Mouse (Mus musculus): ENCODE results near the gene Per2.
A peak's percentile ranks its signal among the peaks of the same experiment; 100 is the strongest.

Per2 gene

DNA sequence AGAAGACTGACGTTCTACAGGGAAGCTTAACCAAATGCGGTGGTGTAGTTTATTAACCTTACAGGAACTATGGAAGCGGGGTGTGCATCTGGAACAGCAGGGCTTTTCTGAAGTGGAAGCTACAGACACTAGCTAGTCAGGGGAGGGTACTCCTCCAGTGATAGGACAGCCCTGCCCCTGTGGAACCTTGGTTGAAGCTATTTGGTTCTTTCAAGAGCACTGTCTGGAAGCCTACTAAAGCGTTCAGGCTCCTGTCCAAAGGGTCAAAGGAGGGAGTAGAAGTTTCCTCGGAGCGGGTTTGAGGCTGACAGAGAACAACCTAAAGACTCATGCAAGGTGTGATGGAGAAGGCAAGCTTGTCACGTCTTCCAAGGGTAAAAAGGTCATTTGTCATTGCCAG lies 945 bp upstream of the Per2 start:
- DNase-seq (ENCODE audit: extremely low read depth, low read depth), result no peak

DNA sequence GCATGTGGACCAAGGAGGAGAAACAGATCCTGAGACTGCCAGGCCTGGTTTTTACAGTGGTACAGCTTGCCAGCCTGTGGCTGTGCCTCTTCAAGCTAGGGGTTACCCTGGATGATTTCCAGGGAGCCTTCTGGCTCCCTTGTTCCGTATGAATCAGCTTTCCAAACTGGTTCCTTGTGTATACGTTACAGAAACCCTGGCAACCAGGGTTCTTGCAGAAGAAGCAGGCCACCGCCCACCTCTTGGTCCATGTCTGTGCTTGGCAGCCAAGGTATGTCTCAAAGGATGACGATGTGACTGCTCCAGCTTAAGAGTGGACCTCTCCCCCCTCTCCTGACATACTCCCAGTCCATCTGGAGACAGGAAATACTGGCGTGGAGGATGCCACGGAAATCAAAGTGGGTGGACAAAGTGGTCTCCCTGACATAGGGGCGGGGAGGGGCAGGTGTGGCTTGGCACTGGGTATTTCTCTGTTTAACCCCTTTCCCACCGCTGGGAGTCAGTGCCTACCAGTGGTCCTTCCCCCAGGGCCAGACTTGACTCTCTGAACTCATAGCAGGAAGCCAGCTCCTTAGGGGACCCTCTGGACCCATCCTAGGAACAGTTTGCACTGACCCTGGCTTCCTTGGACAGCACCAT lies 782 bp downstream of the Per2 start:
- peak; percentile 6 for DNase-seq (ENCODE audit: extremely low read depth, low read depth)

DNA sequence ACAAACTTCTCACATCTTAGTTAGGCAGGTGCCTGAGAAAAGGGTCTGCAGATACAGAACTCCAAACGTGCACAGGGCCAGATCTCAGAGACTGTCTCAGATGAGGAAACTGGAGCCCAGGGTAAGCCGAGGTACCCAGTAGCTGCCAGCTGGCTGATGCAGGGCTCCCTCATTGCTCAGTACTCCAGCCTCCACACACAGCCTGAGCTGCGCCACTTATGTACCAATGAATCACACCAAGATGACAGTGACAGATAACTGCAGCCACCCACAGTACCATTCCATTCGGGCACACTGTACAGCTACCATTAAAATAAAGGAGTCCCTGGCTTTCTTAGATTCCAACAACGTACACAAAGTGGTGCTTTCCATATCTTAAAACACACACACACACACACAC lies 1.4 kb downstream of the Per2 start:
- no peak for DNase-seq (ENCODE audit: extremely low read depth, low read depth)

DNA sequence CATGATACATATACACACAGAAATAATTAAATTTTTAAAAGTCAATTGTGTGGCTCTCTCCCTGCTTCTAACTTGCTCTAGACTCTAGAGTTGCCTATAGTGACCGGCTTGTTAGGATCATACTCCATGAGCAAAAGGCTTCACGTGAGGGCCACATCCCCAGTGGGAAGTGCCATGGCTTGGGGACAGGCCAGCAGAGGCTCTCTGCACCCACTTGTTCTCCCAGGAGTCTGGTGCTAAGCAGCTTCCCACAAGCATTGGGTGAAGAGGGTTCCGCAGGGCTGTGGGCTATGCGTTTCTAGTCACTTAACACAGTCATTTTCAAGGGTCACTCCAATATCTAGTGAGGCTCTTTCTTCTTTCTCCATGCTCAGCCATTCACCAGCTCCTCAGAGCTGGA lies 2.0 kb downstream of the Per2 start:
- no peak for DNase-seq (ENCODE audit: extremely low read depth, low read depth)

DNA sequence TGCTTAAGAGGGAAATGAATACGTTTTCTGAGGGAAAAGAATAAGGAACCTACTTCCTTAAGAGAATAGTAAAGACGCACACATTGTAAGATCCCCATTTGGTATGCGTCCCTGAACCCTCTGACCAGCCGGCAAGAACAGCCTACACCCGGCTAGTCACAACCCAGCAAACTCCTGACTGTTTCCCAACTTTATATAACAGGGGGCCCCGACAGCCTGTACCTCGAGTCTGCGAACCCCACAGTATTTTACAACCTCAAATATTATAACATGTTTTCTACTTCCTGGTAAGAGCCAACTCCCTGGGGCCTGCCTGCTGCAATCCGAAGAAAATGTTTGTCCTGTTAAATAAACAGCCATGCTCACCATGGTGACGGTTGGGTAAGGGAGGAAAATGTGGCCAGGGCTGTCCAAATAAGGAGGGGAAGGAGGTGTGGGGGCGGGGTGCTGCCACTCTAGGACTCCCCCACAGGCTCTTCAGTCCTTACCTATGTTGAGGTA lies 2.8 kb downstream of the Per2 start:
- no peak for DNase-seq (ENCODE audit: extremely low read depth, low read depth)

- no peak for DNase-seq (ENCODE audit: extremely low read depth, low read depth)
Observed at GRCm38 (mm10) chr1:91455661-91456161, 3.4 kb downstream of the Per2 start.

GRCm38 (mm10) chr1:91454927-91455326 lies 4.2 kb downstream of the Per2 start:
- no peak for DNase-seq (ENCODE audit: extremely low read depth, low read depth)

GRCm38 (mm10) chr1:91454366-91454765 lies 4.8 kb downstream of the Per2 start:
- no peak for DNase-seq (ENCODE audit: extremely low read depth, low read depth)

DNA sequence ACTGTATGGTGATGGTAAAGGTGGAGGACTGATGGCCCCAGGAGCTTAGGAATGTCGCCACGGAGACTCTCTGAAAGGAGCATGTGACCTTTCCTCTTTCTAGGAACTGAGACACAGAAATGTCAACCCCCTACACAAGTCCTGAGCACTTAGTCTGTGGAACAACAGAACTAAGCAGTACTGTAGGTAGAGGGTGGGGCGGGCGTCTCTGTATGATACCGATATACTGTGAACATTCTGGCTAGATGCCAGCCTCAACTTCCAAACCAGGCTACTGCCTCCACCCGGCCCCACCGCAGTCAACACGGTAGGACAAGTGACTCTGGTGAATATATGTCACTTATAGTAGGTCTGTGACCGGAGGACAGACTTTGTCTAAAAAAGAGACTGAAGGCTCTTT lies 5.2 kb downstream of the Per2 start:
- DNase-seq (ENCODE audit: extremely low read depth, low read depth), result peak; percentile 53

DNA sequence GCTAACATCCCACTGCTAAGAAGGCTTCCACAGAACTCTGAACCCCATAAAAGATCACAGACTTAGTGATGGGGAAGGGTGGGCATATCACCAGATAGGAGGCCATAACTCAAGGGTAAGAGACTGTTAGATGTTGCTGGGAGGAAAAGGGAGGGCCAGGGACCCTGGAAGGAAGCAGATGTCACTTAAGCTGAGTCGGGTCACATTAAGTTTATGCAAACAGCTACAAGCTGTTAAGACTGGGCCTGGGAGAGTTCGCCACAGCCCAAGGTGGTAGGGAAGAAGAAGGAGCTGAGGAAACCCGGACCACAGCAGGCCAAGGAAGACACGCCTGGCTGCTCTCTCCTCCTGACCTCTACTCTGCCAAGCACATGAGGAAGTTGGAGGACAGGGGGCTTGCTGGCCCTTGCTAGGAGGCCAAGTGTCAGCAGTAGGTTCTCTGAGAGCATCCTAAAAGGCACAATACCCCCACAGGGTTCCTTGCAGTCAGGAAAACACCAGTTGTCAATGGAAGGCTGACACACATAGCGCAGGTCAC lies 7.5 kb downstream of the Per2 start:
- no peak for DNase-seq (ENCODE audit: extremely low read depth, low read depth)

DNA sequence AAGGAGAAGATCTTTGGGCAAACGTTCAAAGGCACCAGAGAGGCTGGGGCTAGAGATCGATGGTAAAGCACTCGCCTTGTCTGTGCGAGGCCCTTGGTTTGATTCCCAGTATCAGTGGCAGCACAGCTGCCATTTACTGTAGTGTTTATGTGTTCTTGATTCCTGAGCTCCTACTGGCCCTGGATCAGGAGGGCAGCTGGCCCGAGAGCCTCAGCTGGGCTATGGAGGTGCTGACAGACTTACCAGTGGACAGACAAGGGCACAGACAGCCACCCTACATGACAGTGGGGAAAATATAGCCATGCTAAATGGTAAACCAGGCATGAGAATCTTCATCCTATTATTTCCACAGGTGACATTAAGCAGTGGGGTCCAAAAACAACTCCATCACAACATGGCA lies 8.3 kb downstream of the Per2 start:
- no peak for DNase-seq (ENCODE audit: extremely low read depth, low read depth)

DNA sequence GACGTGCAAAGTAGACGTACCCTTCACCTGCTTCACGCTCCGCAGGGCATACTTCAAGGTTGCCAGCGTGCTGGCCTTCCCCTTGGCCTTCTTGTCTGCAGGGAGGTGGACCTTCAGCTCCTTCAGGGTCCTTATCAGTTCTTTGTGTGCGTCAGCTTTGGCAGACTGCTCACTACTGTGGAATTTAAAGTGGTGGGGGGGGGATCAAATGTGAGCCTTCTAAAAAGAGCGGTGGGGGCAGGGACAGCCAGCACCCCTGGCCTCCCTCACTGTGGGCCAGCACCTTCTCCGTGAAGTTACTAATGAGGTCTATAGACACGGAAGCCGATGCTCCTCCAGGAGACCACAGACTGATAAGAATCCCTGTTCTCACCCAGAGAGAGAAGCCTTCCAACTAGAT lies 10.4 kb downstream of the Per2 start:
- no peak for DNase-seq (ENCODE audit: extremely low read depth, low read depth)

DNA sequence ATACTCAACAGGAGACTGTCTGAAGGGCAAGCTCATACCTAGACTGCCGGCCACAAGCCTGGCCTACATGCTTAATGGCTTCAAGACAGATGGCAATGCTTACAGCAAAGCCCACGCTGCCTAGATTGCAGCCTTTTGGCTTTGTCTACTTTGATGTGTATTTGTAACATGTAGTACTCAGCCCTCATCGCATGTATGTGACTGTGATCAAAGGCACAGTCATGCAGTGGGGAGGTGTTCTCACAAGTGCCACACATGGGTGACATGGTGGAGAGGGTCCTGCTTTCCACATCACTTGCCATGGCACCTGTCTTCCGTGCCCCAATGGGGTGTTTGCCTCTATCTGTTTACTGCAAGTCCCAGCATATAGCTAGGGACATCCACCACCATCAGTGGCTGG lies 12.6 kb downstream of the Per2 start:
- DNase-seq (ENCODE audit: extremely low read depth, low read depth), result no peak

GRCm38 (mm10) chr1:91446060-91446459 lies 13.1 kb downstream of the Per2 start:
- DNase-seq (ENCODE audit: extremely low read depth, low read depth), result no peak

DNA sequence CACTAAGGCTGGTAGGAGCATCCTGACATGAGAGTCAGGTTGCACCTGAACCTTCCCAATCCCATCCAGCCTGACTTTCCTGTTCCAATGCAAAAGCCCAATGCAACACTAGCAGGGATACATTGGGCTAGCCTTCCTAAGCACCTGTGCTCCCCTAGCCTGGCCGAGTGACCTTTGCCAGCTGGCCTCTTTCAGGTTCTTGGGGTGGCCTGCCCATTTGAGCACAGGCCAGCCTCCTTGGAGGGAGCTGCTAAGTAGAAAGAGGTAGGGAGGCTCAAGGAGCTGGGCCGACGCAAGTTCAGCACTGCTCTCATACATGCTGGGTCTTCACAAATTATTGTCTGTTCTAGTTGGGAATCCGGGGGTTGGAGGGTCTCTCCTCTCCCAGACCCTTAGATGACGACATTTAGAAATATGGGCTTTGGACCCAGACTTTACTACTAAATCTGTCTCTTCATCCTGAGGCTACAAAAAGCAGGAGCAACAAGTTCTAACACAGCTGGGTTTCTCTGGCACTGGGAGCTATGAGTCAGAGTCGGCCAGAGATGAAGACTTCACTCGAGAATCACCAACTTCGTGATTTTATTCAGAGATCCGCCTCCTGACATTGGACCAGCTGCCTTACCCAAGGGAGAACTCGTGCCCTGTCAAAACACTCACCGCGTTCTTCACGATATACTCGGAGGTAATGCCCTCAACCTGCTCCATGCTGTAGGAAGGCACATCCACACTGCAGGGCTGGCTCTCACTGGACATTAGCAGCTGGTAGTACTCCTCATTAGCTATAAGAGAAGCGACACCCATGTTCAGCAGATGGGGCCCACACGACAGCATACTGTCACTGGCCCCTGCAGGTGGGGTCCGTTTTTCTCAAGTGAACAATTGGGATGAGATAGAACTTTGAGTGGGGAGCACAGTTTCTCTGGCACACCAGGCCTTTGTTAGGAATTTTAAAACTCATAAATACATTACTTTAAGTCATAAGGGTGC lies 14.0 kb downstream of the Per2 start:
- no peak for DNase-seq (ENCODE audit: extremely low read depth, low read depth)

GRCm38 (mm10) chr1:91442350-91442990 lies 16.7 kb downstream of the Per2 start:
- DNase-seq (ENCODE audit: extremely low read depth, low read depth), result no peak

DNA sequence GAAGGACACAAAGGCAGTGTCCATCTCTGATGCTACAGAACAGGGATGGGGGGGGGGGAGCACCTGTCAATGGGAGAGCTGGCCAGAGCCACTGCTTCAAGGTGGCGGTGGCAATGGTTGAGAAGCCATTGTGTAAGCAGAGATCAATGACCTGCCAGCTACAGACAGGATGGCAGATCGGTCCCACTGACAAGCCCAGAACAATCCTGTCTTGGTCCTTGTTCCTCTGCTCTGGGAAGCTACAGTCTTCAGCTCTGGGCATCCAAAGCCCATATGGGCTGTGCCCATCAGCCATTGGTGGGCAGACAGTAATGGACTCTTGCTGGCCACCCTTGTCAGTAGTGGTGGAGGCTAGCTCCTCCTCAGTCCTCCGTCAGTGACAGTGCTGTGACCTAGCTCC lies 17.3 kb downstream of the Per2 start:
- DNase-seq (ENCODE audit: extremely low read depth, low read depth), result no peak

GRCm38 (mm10) chr1:91439776-91440175 lies 19.3 kb downstream of the Per2 start:
- no peak for DNase-seq (ENCODE audit: extremely low read depth, low read depth)

GRCm38 (mm10) chr1:91437573-91437972 lies 21.6 kb downstream of the Per2 start:
- no peak for DNase-seq (ENCODE audit: extremely low read depth, low read depth)

- DNase-seq (ENCODE audit: extremely low read depth, low read depth), result no peak
Observed at GRCm38 (mm10) chr1:91437083-91437400, 22.1 kb downstream of the Per2 start.

- DNase-seq (ENCODE audit: extremely low read depth, low read depth), result no peak
Observed at GRCm38 (mm10) chr1:91436380-91437082, 22.6 kb downstream of the Per2 start.
